Mouse (Mus musculus): ENCODE measurements around the gene Gm20388.

- TF ChIP-seq ZNF384 (IDR thresholded peaks at IDR 0.05; ENCODE audit: low read depth, low read length), result no peak
- no peak for TF ChIP-seq ZC3H11A (IDR thresholded peaks at IDR 0.05; ENCODE audit: borderline replicate concordance, low read depth, low read length)
- TF ChIP-seq MAFK (IDR thresholded peaks at IDR 0.05; ENCODE audit: insufficient read depth, low read depth, low read length), result no peak
Observed at GRCm38 (mm10) chr8:122682820-122683219, 2772.2 kb downstream of the Gm20388 start.
